Mouse (Mus musculus): ENCODE measurements around the gene Spryd3. TPM values are rescaled to one million over a fixed set of nuclear protein-coding genes. Genes with fewer than 3 reads are reported as not detected.

Spryd3 gene
- polyA plus RNA-seq, 1 experiment: 47.1 TPM

DNA sequence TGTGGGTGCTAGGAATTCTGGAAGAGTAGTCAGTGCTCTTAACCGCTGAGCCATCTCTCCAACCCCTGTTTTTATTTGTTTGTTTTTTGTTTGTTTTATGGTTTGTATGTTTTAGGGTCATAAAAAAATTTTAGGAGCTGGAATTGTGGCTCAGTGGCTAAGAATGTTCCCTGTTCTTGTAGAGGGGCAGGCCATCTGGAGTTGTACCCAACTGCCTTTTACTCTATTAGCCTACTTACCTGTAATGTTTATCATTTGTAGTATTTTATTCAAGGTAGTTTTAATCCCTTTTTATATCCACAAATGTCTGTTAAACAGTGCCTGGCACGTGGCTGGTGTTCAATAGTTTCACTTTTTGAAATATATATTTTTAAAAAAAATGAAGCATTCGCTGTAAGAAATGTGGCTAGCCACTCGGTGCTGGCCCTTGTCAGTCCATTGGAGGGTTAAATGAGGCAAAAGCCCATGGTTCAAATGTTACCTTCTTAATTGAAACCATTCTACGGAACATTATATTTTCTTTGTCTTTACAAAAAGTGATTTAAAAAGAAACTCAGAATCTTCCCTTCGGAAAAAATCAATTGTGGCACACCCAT is 63.0 kb downstream of the Spryd3 start:
- TF ChIP-seq MYOG (IDR thresholded peaks at IDR 0.05; ENCODE audit: control insufficient read depth, extremely low read depth, insufficient read length) (no peak), MYOD1 (IDR thresholded peaks at IDR 0.05; ENCODE audit: control insufficient read depth, insufficient read length, low read depth) (no peak), CTCF (IDR thresholded peaks at IDR 0.05; ENCODE audit: control insufficient read depth, insufficient read depth, insufficient read length) (no peak)
- Histone ChIP-seq H3K79me2 (ENCODE audit: control insufficient read depth, insufficient read depth) (peaks cover 44% of the 10 kb centered on the region), H3ac (ENCODE audit: control insufficient read depth, insufficient read length, low read depth) (no peak overlapping the region), H3K27me3 (ENCODE audit: control insufficient read depth, insufficient read depth, insufficient read length) (no peaks in the 10 kb centered on the region), H3K79me3 (ENCODE audit: low read depth) (peaks cover 42% of the 10 kb centered on the region), H3K4me3 (ENCODE audit: insufficient read depth, poor library complexity, severe bottlenecking) (peak overlapping the region; percentile 33), H3K36me3 (ENCODE audit: control insufficient read depth, insufficient read depth) (peaks cover 31% of the 10 kb centered on the region)

DNA sequence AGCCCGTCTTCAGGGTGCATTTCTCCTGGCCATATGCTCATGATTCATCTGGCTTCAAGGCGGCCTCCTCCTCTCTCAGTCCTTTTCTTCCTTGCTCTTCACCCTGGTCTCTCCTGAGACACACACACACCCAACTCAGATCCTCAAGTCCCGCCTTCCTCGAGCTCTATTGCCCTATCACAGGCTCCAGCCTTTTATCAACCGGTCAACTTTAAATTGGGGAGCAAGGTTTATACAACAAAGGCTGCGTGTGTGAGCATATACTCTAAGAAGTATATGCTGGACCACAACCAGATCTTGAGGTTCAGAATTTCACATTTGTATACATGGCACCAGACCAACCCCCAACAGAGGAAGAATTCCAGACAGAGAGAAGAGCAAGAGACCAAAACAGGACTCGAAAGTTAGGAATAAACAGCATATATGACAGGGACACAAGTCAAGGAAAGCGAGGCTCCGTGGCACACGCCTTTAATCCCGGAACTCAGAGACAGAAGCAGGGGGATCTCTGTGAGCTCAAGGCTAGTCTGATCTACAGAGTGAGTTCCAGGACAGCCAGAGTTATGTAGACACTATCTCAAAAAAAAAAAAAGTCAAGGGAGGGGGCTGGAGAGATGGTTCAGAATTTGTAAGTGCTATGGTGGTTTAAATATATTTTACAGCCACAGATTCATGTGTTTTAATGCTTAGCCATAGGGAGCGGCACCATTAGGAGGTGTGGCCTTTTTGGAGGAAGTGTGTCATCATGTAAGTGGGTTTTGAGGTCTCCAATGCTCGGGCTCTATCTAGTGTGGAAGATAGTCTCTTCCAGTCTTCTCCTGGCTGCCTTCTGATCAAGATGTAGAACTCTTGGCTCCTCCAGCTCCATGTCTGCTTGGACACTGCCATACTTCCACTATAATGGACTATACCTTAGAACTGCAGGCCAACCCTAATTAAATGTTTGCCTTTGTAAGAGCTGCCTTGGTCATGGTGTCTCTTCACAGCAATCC is 65.3 kb downstream of the Spryd3 start:
- Histone ChIP-seq H3K79me3 (ENCODE audit: low read depth) (peaks cover 20% of the 10 kb centered on the region), H3K36me3 (ENCODE audit: control insufficient read depth, insufficient read depth) (peaks cover 9% of the 10 kb centered on the region), H3K27me3 (ENCODE audit: control insufficient read depth, insufficient read depth, insufficient read length) (no peaks in the 10 kb centered on the region), H3ac (ENCODE audit: control insufficient read depth, insufficient read length, low read depth) (no peak overlapping the region), H3K79me2 (ENCODE audit: control insufficient read depth, insufficient read depth) (peaks cover 21% of the 10 kb centered on the region), H3K4me3 (ENCODE audit: insufficient read depth, poor library complexity, severe bottlenecking) (no peak overlapping the region)
- TF ChIP-seq MAX (IDR thresholded peaks at IDR 0.05): no peak
- no peak for TF ChIP-seq CEBPB (IDR thresholded peaks at IDR 0.05; ENCODE audit: low read depth)
- TF ChIP-seq FOSL1 (IDR thresholded peaks at IDR 0.05; ENCODE audit: insufficient read depth, low read length, poor library complexity, severe bottlenecking): no peak
- TF ChIP-seq MYOG (IDR thresholded peaks at IDR 0.05; ENCODE audit: control insufficient read depth, extremely low read depth, insufficient read length): no peak
- TF ChIP-seq MYOD1 (IDR thresholded peaks at IDR 0.05; ENCODE audit: control insufficient read depth, insufficient read length, low read depth): no peak
- TF ChIP-seq CTCF (IDR thresholded peaks at IDR 0.05; ENCODE audit: control insufficient read depth, insufficient read depth, insufficient read length): no peak
- TF ChIP-seq USF1 (IDR thresholded peaks at IDR 0.05; ENCODE audit: low read depth): no peak

Other genes starting within 250 kb of the Spryd3 start
- gene Krt76, start 243.3 kb downstream of the Spryd3 start, polyA plus RNA-seq (2012; fragmentation: generic; extraction: Trizol): not detected
- not detected for gene Krt4, start 211.5 kb downstream of the Spryd3 start, polyA plus RNA-seq (2012; fragmentation: generic; extraction: Trizol)
- gene Krt79, start 195.9 kb downstream of the Spryd3 start, polyA plus RNA-seq (2012; fragmentation: generic; extraction: Trizol): 0.07 TPM
- not detected for gene Krt78, start 181.9 kb downstream of the Spryd3 start, polyA plus RNA-seq (2012; fragmentation: generic; extraction: Trizol)
- gene Krt8, start 131.8 kb downstream of the Spryd3 start, polyA plus RNA-seq (2012; fragmentation: generic; extraction: Trizol): 0.20 TPM
- 0.04 TPM for gene Krt18, start 108.1 kb downstream of the Spryd3 start, polyA plus RNA-seq (2012; fragmentation: generic; extraction: Trizol)
- gene Eif4b, start 62.5 kb downstream of the Spryd3 start, polyA plus RNA-seq (2012; fragmentation: generic; extraction: Trizol): 268 TPM
- 67.8 TPM for gene Tns2, start 35.8 kb downstream of the Spryd3 start, polyA plus RNA-seq (2012; fragmentation: generic; extraction: Trizol)
- gene Igfbp6, start 8.1 kb upstream of the Spryd3 start, polyA plus RNA-seq (2012; fragmentation: generic; extraction: Trizol): 297 TPM
- 0.06 TPM for gene Soat2, start 14.3 kb upstream of the Spryd3 start, polyA plus RNA-seq (2012; fragmentation: generic; extraction: Trizol)
- 45.8 TPM for gene Zfp740, start 67.0 kb upstream of the Spryd3 start, polyA plus RNA-seq (2012; fragmentation: generic; extraction: Trizol)
- 26.4 TPM for gene Csad, start 68.5 kb upstream of the Spryd3 start, polyA plus RNA-seq (2012; fragmentation: generic; extraction: Trizol)
- 58.8 TPM for gene Itgb7, start 95.7 kb upstream of the Spryd3 start, polyA plus RNA-seq (2012; fragmentation: generic; extraction: Trizol)
- 92.5 TPM for gene Rarg, start 121.3 kb upstream of the Spryd3 start, polyA plus RNA-seq (2012; fragmentation: generic; extraction: Trizol)
- not detected for gene Gm9918, start 134.3 kb upstream of the Spryd3 start, polyA plus RNA-seq (2012; fragmentation: generic; extraction: Trizol)
- gene Mfsd5, start 143.2 kb upstream of the Spryd3 start, polyA plus RNA-seq (2012; fragmentation: generic; extraction: Trizol): 126 TPM
- gene Espl1, start 160.0 kb upstream of the Spryd3 start, polyA plus RNA-seq (2012; fragmentation: generic; extraction: Trizol): 47.0 TPM
- gene Pfdn5, start 189.9 kb upstream of the Spryd3 start, polyA plus RNA-seq (2012; fragmentation: generic; extraction: Trizol): 378 TPM
- gene Myg1, start 195.5 kb upstream of the Spryd3 start, polyA plus RNA-seq (2012; fragmentation: generic; extraction: Trizol): 152 TPM
- gene Aaas, start 214.5 kb upstream of the Spryd3 start, polyA plus RNA-seq (2012; fragmentation: generic; extraction: Trizol): 217 TPM
- 10.8 TPM for gene Sp7, start 230.9 kb upstream of the Spryd3 start, polyA plus RNA-seq (2012; fragmentation: generic; extraction: Trizol)

Data from C2C12 (cell line).